Comparison of ENCODE assay signal across 9 mouse cellular contexts in the genomic region with DNA sequence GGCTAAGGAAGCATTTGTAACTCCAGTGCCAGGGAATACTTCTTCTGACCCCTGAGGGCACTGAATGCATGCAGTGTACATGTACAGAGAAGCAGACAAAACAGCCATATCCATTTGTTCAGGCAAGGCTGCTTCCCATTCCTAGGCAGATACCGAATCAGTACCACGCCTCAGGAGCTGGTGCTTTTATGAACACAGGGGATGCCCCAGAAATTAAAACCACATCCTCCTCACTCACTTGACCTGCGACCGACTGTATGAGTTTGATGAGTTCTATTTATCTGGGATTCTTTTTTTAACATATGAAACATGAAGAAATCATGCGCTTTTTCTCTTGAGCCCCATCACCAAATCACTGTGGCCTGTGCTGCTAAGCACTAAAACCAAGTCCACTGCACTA. TPM values are rescaled to one million over a fixed set of nuclear protein-coding genes. Genes with fewer than 3 reads are reported as not detected.
DNase-seq lines count a peak whose midpoint lies in the region; ATAC-seq lines count a peak whose summit lies in the region.
"Had no signal": no experiment of that assay in that cellular context is flagged by ENCODE, and none has a peak within 500 bp of the region (broad histone marks: within the 10 kb centered on the region; RNA-seq: fewer than 3 reads in every experiment).

No protein-coding gene starts in this region.

- H3K4me3 ChIP-seq in lung, embryonic 16.5 days (ENCODE audit: low read length) = peak overlapping the region; percentile 67
- peak overlapping the region; percentile 59 for H3K4me3 ChIP-seq in forebrain, embryonic 13.5 days
- H3K4me3 ChIP-seq in liver, embryonic 12.5 days = 0 out of 2 replicates have a peak overlapping the region, but pooled peaks have one; percentile 68
- peak overlapping the region; percentile 62 for H3K4me3 ChIP-seq in stomach, embryonic 16.5 days (replicated peaks; ENCODE audit: low read length)

- H3K9me3 ChIP-seq in lung, embryonic 16.5 days (ENCODE audit: control insufficient read depth, low read length) = no peaks in the 10 kb centered on the region
- no peaks in the 10 kb centered on the region for H3K9me3 ChIP-seq in forebrain, embryonic 13.5 days (replicated peaks)
- no peaks in the 10 kb centered on the region for H3K9me3 ChIP-seq in liver, embryonic 12.5 days (replicated peaks)
- H3K9me3 ChIP-seq in stomach, embryonic 16.5 days (replicated peaks; ENCODE audit: control insufficient read depth, low read length) = no peaks in the 10 kb centered on the region

- DNase-seq in lung, adult 18-20 months = no peak
- no peak for DNase-seq in layer of hippocampus, adult 9-10 months (ENCODE audit: low spot score)
- no peak for DNase-seq in yolk sac, embryonic 10.5 days (ENCODE audit: low spot score)
- no peak for DNase-seq in kidney, adult 9 months
- DNase-seq: adrenal gland, adult 2 months had no signal

- no peaks in the 10 kb centered on the region for H3K27me3 ChIP-seq in lung, embryonic 16.5 days (ENCODE audit: control insufficient read depth, insufficient read depth, low read depth, low read length)
- no peaks in the 10 kb centered on the region for H3K27me3 ChIP-seq in forebrain, embryonic 13.5 days
- no peaks in the 10 kb centered on the region for H3K27me3 ChIP-seq in liver, embryonic 12.5 days (replicated peaks)
- no peaks in the 10 kb centered on the region for H3K27me3 ChIP-seq in stomach, embryonic 16.5 days (ENCODE audit: control insufficient read depth, insufficient read depth, low read length)

- WGBS in lung, embryonic 16.5 days = 71% methylated on average over 5 of the region's 5 CpGs
- WGBS in forebrain, embryonic 13.5 days = 91% methylated on average over 5 of the region's 5 CpGs
- 43% methylated on average over 5 of the region's 5 CpGs for WGBS in liver, embryonic 12.5 days (ENCODE audit: insufficient replicate concordance)
- WGBS in stomach, embryonic 16.5 days = 74% methylated on average over 5 of the region's 5 CpGs

- no peaks in the 10 kb centered on the region for H3K36me3 ChIP-seq in lung, embryonic 16.5 days (ENCODE audit: control insufficient read depth, insufficient read depth, low read length)
- no peaks in the 10 kb centered on the region for H3K36me3 ChIP-seq in forebrain, embryonic 13.5 days (ENCODE audit: poor library complexity, severe bottlenecking)
- no peaks in the 10 kb centered on the region for H3K36me3 ChIP-seq in liver, embryonic 12.5 days
- H3K36me3 ChIP-seq in stomach, embryonic 16.5 days (ENCODE audit: control insufficient read depth, insufficient read depth, low read length) = no peaks in the 10 kb centered on the region

- ATAC-seq in lung, embryonic 16.5 days (ENCODE audit: low read depth) = no peak
- ATAC-seq in forebrain, embryonic 13.5 days = no peak
- ATAC-seq in liver, embryonic 12.5 days = no peak
- no peak for ATAC-seq in stomach, embryonic 16.5 days (ENCODE audit: insufficient read depth, low FRiP score)

- H3K4me2 ChIP-seq in lung, embryonic 16.5 days (ENCODE audit: low read depth, low read length) = peak overlapping the region; percentile 55
- peak overlapping the region; percentile 57 for H3K4me2 ChIP-seq in forebrain, embryonic 13.5 days
- H3K4me2 ChIP-seq in liver, embryonic 12.5 days = peak overlapping the region; percentile 68
- H3K4me2 ChIP-seq in stomach, embryonic 16.5 days (ENCODE audit: low read depth, low read length) = peak overlapping the region; percentile 47

- H3K9ac ChIP-seq in lung, embryonic 16.5 days (ENCODE audit: low read length) = peak overlapping the region; percentile 39; the same call in 1 of the 2 replicates
- H3K9ac ChIP-seq in forebrain, embryonic 13.5 days = peak overlapping the region; percentile 78; the same call in 1 of the 2 replicates
- no peak overlapping the region for H3K9ac ChIP-seq in liver, embryonic 12.5 days
- peak overlapping the region; percentile 75 for H3K9ac ChIP-seq in stomach, embryonic 16.5 days (ENCODE audit: low read length)

- H3K27ac ChIP-seq in lung, embryonic 16.5 days (ENCODE audit: low read length) = no peak overlapping the region; the same call in 1 of the 2 replicates
- no peak overlapping the region for H3K27ac ChIP-seq in forebrain, embryonic 13.5 days
- no peak overlapping the region for H3K27ac ChIP-seq in liver, embryonic 12.5 days
- H3K27ac ChIP-seq in stomach, embryonic 16.5 days (ENCODE audit: low read length) = no peak overlapping the region

- peaks cover 3% of the 10 kb centered on the region; the same call in 1 of the 2 replicates for H3K4me1 ChIP-seq in lung, embryonic 16.5 days (replicated peaks; ENCODE audit: control insufficient read depth, insufficient read depth, low read length)
- H3K4me1 ChIP-seq in forebrain, embryonic 13.5 days = 0 out of 2 replicates have a peak, but pooled peaks cover 8% of the 10 kb centered on the region
- peaks cover 14% of the 10 kb centered on the region; the same call in 1 of the 2 replicates for H3K4me1 ChIP-seq in liver, embryonic 12.5 days
- H3K4me1 ChIP-seq in stomach, embryonic 16.5 days (ENCODE audit: control insufficient read depth, insufficient read depth, low read length) = 0 out of 2 replicates have a peak, but pooled peaks cover 4% of the 10 kb centered on the region

RNA-seq across cellular contexts. Expression of a gene that starts 1.7 kb away (rescaled TPM):
- polyA plus RNA-seq in lung, embryonic 16.5 days (2015; fragmentation: Nextera tagmentation; extraction: Ambion mirVana) = 18.9 and 22.8 TPM in 2 replicates
- 26.1 and 26.7 TPM in 2 replicates for polyA plus RNA-seq in forebrain, embryonic 13.5 days (2015; fragmentation: Nextera tagmentation; extraction: Ambion mirVana)
- 8.8 and 9.8 TPM in 2 replicates for polyA plus RNA-seq in liver, embryonic 12.5 days (2016; fragmentation: Nextera tagmentation; extraction: Ambion mirVana)
- polyA plus RNA-seq in stomach, embryonic 16.5 days (2015; fragmentation: Nextera tagmentation; extraction: Ambion mirVana) = 19.5 and 20.1 TPM in 2 replicates

RNA-seq across cellular contexts. Expression of a gene that starts 28.0 kb away (rescaled TPM):
- 4.8 and 6.2 TPM in 2 replicates for polyA plus RNA-seq in lung, embryonic 16.5 days (2015; fragmentation: Nextera tagmentation; extraction: Ambion mirVana)
- 4.1 and 6.1 TPM in 2 replicates for polyA plus RNA-seq in forebrain, embryonic 13.5 days (2015; fragmentation: Nextera tagmentation; extraction: Ambion mirVana)
- 1.8 and 1.9 TPM in 2 replicates for polyA plus RNA-seq in liver, embryonic 12.5 days (2016; fragmentation: Nextera tagmentation; extraction: Ambion mirVana)
- 2.1 and 3.5 TPM in 2 replicates for polyA plus RNA-seq in stomach, embryonic 16.5 days (2015; fragmentation: Nextera tagmentation; extraction: Ambion mirVana)
